Mouse (Mus musculus) G1E (cell line): ENCODE results near the gene Ddx24.

Experiments
- CTCF ChIP-seq: IDR thresholded peaks from 2 replicates; pipeline ENCODE4 v1.5.1; 2012; ENCODE audit warnings: low read depth, low read length, inconsistent platforms, mixed read lengths
- GATA2 ChIP-seq: IDR thresholded peaks from 2 replicates; pipeline ENCODE4 v1.6.1; 2012; ENCODE audit warnings: low read depth, low read length, inconsistent platforms, borderline replicate concordance

- TF ChIP-seq CTCF (no peak), GATA2 (no peak)
Observed at GRCm38 (mm10) chr12:103395486-103396275, 29.9 kb downstream of the Ddx24 start.
